ENCODE assay signal across 28 mouse cellular contexts in the genomic region with DNA sequence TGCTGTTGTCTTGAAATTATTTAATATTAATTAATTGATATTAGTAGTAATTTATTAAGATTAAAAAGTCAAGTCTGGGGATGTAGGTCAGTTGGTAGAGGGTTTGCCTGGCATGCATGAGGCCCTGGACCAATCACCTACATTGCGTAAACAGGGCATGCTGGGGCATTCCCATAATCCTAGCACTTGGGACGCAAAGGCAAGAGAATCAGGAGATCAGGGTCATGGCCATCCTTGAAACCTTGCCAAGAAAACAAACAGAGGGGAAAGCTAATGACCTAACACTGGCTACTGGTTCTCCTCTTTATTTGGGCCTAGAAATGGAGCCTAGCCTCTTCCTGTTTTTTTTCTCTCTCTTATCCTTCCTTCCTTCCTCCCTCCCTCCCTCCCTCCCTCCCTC. TPM values are rescaled to one million over a fixed set of nuclear protein-coding genes. Genes with fewer than 3 reads are reported as not detected.
A peak's percentile ranks its signal among the peaks of the same experiment; 100 is the strongest.
DNase-seq lines count a peak whose midpoint lies in the region; ATAC-seq and TF ChIP-seq lines count a peak whose summit lies in the region.
"Had no signal": no experiment of that assay in that cellular context is flagged by ENCODE, and none has a peak within 500 bp of the region (broad histone marks: within the 10 kb centered on the region; RNA-seq: fewer than 3 reads in every experiment).

No protein-coding gene starts in this region.

- no peaks in the 10 kb centered on the region for H3K27me3 ChIP-seq in liver, embryonic 12.5 days (replicated peaks)
- H3K27me3 ChIP-seq in liver, embryonic 15.5 days, result no peaks in the 10 kb centered on the region
- H3K27me3 ChIP-seq in intestine, postnatal 0 days (replicated peaks; ENCODE audit: control insufficient read depth, insufficient read depth, low read length), result no peaks in the 10 kb centered on the region
- H3K27me3 ChIP-seq: embryonic facial prominence, embryonic 12.5 days; heart, embryonic 15.5 days; intestine, embryonic 15.5 days; limb, embryonic 15.5 days had no signal

- no peak for ATAC-seq in liver, embryonic 12.5 days
- no peak for ATAC-seq in liver, embryonic 15.5 days (ENCODE audit: insufficient read depth)
- no peak for ATAC-seq in intestine, postnatal 0 days
- ATAC-seq: forebrain, embryonic 14.5 days; hindbrain, postnatal 0 days; intestine, embryonic 15.5 days; midbrain, embryonic 16.5 days had no signal

- peak overlapping the region; percentile 22; the same call in 1 of the 2 replicates for H3K9ac ChIP-seq in liver, embryonic 12.5 days
- H3K9ac ChIP-seq in liver, embryonic 15.5 days, result no peak overlapping the region
- no peak overlapping the region for H3K9ac ChIP-seq in intestine, postnatal 0 days (ENCODE audit: low read depth, low read length)
- H3K9ac ChIP-seq: embryonic facial prominence, embryonic 12.5 days; heart, embryonic 15.5 days; intestine, embryonic 15.5 days; limb, embryonic 15.5 days had no signal

- DNase-seq in adrenal gland, adult 2 months, result peak; percentile 77
- no peak for DNase-seq in adrenal gland, postnatal 4 days (ENCODE audit: low spot score in 2 of 2)
- no peak for DNase-seq in liver
- DNase-seq in adrenal gland, postnatal 10 days, result peak; percentile 49
- no peak for DNase-seq in ovary, postnatal 36 days (ENCODE audit: low spot score)
- DNase-seq: cerebellum, adult 11 months; cerebellum, adult 9-10 months; embryo, embryonic 11 days; gastrocnemius, postnatal 25 days; heart, adult 18-20 months; kidney, adult 8-10 months; layer of hippocampus, postnatal 36 days; lung, postnatal 14 days; thymus, adult 2 months; thymus, postnatal 36 days had no signal

- H3K9me3 ChIP-seq in liver, embryonic 12.5 days (replicated peaks), result no peaks in the 10 kb centered on the region
- no peaks in the 10 kb centered on the region for H3K9me3 ChIP-seq in liver, embryonic 15.5 days (replicated peaks)
- no peaks in the 10 kb centered on the region for H3K9me3 ChIP-seq in intestine, postnatal 0 days (ENCODE audit: control insufficient read depth)
- H3K9me3 ChIP-seq: embryonic facial prominence, embryonic 12.5 days; heart, embryonic 15.5 days; intestine, embryonic 15.5 days; limb, embryonic 10.5 days; limb, embryonic 15.5 days; midbrain, embryonic 10.5 days had no signal

- H3K4me3 ChIP-seq in liver, embryonic 12.5 days, result no peak overlapping the region
- H3K4me3 ChIP-seq in liver, embryonic 15.5 days (replicated peaks), result no peak overlapping the region
- H3K4me3 ChIP-seq in intestine, postnatal 0 days (ENCODE audit: low read depth, low read length), result no peak overlapping the region
- H3K4me3 ChIP-seq: embryonic facial prominence, embryonic 12.5 days; heart, embryonic 15.5 days; intestine, embryonic 15.5 days; limb, embryonic 10.5 days; limb, embryonic 15.5 days; midbrain, embryonic 10.5 days had no signal

- peak overlapping the region; percentile 99 for H3K27ac ChIP-seq in liver, embryonic 12.5 days
- H3K27ac ChIP-seq in liver, embryonic 15.5 days (replicated peaks), result peak overlapping the region; percentile 97
- H3K27ac ChIP-seq in intestine, postnatal 0 days (ENCODE audit: low read depth, low read length), result no peak overlapping the region
- H3K27ac ChIP-seq: embryonic facial prominence, embryonic 12.5 days; heart, embryonic 15.5 days; hindbrain, postnatal 0 days; intestine, embryonic 15.5 days; kidney, postnatal 0 days; limb, embryonic 10.5 days; limb, embryonic 15.5 days; midbrain, embryonic 10.5 days had no signal

- no peaks in the 10 kb centered on the region for H3K36me3 ChIP-seq in liver, embryonic 12.5 days
- no peaks in the 10 kb centered on the region for H3K36me3 ChIP-seq in liver, embryonic 15.5 days (replicated peaks)
- no peaks in the 10 kb centered on the region for H3K36me3 ChIP-seq in intestine, postnatal 0 days (ENCODE audit: control insufficient read depth, insufficient read depth)
- H3K36me3 ChIP-seq: embryonic facial prominence, embryonic 12.5 days; heart, embryonic 15.5 days; intestine, embryonic 15.5 days; limb, embryonic 10.5 days; limb, embryonic 15.5 days; midbrain, embryonic 10.5 days had no signal

- H3K4me1 ChIP-seq in liver, embryonic 12.5 days, result peaks cover 100% of the 10 kb centered on the region
- peaks cover 99% of the 10 kb centered on the region for H3K4me1 ChIP-seq in liver, embryonic 15.5 days (replicated peaks)
- no peaks in the 10 kb centered on the region for H3K4me1 ChIP-seq in intestine, postnatal 0 days (replicated peaks; ENCODE audit: control insufficient read depth, insufficient read depth, low read length)
- H3K4me1 ChIP-seq: embryonic facial prominence, embryonic 12.5 days; limb, embryonic 15.5 days; midbrain, embryonic 10.5 days had no signal

- 81% methylated on average over 2 of the region's 2 CpGs for WGBS in liver, embryonic 12.5 days (ENCODE audit: insufficient replicate concordance)
- WGBS in liver, embryonic 15.5 days (ENCODE audit: insufficient replicate concordance), result 88% methylated on average over 2 of the region's 2 CpGs
- WGBS in intestine, postnatal 0 days, result 68% methylated on average over 2 of the region's 2 CpGs

- no peak for TF ChIP-seq CTCF in intestine, postnatal 0 days (IDR thresholded peaks at IDR 0.05; ENCODE audit: low read depth)

- H3K4me2 ChIP-seq in liver, embryonic 12.5 days, result no peak overlapping the region
- no peak overlapping the region for H3K4me2 ChIP-seq in liver, embryonic 15.5 days
- no peak overlapping the region for H3K4me2 ChIP-seq in intestine, postnatal 0 days (replicated peaks; ENCODE audit: low read depth)
- H3K4me2 ChIP-seq: embryonic facial prominence, embryonic 12.5 days; heart, embryonic 15.5 days; intestine, embryonic 15.5 days; limb, embryonic 15.5 days had no signal

RNA-seq across cellular contexts. Expression of gene Larp1, which starts 52.8 kb away (rescaled TPM):
- total RNA-seq in adrenal gland, adult 2 months (2021), result 100 to 1,000 TPM in 1 of 2 experiments, 10 to 100 TPM in 1; 75.1 to 137 TPM
- 34.1 and 39.8 TPM in 2 replicates for polyA plus RNA-seq in adrenal gland, adult 2 months (2012; rRNA removed)
- total RNA-seq in adrenal gland, postnatal 4 days (2021), result 100 to 1,000 TPM; 103 to 106 TPM
- 41.6 and 42.4 TPM in 2 replicates for polyA plus RNA-seq in liver, embryonic 12.5 days (2016; fragmentation: Nextera tagmentation; extraction: Ambion mirVana)
- total RNA-seq in adrenal gland, postnatal 10 days (2021), result 10 to 100 TPM; 78.6 to 85.0 TPM
- polyA plus RNA-seq in liver, embryonic 15.5 days (2015; fragmentation: Nextera tagmentation; extraction: Ambion mirVana), result 17.3 and 19.8 TPM in 2 replicates
- 9.6 and 11.5 TPM in 2 replicates for polyA plus RNA-seq in intestine, postnatal 0 days (2015; fragmentation: Nextera tagmentation; extraction: Ambion mirVana)

Comparison
In these comparisons a context has a peak if more than half of its experiments do, and no peak if none do; other contexts are left out.
1. DNase-seq: peak in adrenal gland, adult 2 months (single experiment) and adrenal gland, postnatal 10 days (single experiment); none in adrenal gland, postnatal 4 days (0 of 2), liver (single experiment) and ovary, postnatal 36 days (single experiment).